Mouse (Mus musculus) kidney, adult 2 months (tissue): ENCODE measurements at regions not wholly inside any gene's neighbourhood (a gene's known extent, or its start where the extent isn't known, plus 50 kb on each side); places are given as distances from the start of the nearest gene placed in this dataset.

ENCODE experiments used
- CTCF ChIP-seq: fragments of 200-500 bp; conservative IDR thresholded peaks from 2 replicates; pipeline ENCODE4 v1.5.1; 2011; ENCODE audit warnings: low read depth, mild to moderate bottlenecking, control low read depth, low read length, moderate library complexity, mixed read lengths; ENCODE audit not compliant: insufficient read depth, insufficient read length
- POLR2A ChIP-seq: fragments of 200-500 bp; IDR thresholded peaks from one replicate; pipeline ENCODE4 v1.6.1; 2011; ENCODE audit warnings: low read depth, low read length, control low read depth

GRCm38 (mm10) chr17:31766779-31767697 lies 88.6 kb downstream of the Sik1 start:
- TF ChIP-seq CTCF (no peak), POLR2A (no peak)
